Mouse (Mus musculus) cortical plate, adult 2 months (tissue): ENCODE measurements at regions not wholly inside any gene's neighbourhood (a gene's known extent, or its start where the extent isn't known, plus 50 kb on each side); places are given as distances from the start of the nearest gene placed in this dataset.

Experiments used
- H3K27ac ChIP-seq: fragments of 200-500 bp; 2 replicates; pipeline ENCODE4 v1.5.1; 2012; ENCODE audit warnings: low read length, control low read depth, inconsistent platforms; ENCODE audit not compliant: insufficient read depth
- H3K4me1 ChIP-seq: fragments of 200-500 bp; 2 replicates; pipeline ENCODE4 v1.6.1; 2011; ENCODE audit warnings: low read length; ENCODE audit not compliant: control insufficient read depth, insufficient read depth
- H3K4me3 ChIP-seq: fragments of 200-500 bp; 2 replicates; pipeline ENCODE4 v1.5.1; 2011; ENCODE audit warnings: mild to moderate bottlenecking, low read length, control low read depth; ENCODE audit not compliant: insufficient read depth
- CTCF ChIP-seq: fragments of 200-500 bp; IDR thresholded peaks from 2 replicates; pipeline ENCODE4 v1.5.1; 2011; ENCODE audit warnings: mild to moderate bottlenecking, control low read depth, low read length; ENCODE audit not compliant: insufficient read depth; ENCODE audit errors: extremely low read depth
- POLR2A ChIP-seq: fragments of 200-500 bp; IDR thresholded peaks from 2 replicates; pipeline ENCODE4 v1.6.1; 2011; ENCODE audit warnings: mild to moderate bottlenecking, low read length, control low read depth; ENCODE audit not compliant: insufficient read depth; ENCODE audit errors: extremely low read depth

GRCm38 (mm10) chr13:101980171-101980835 lies 212.3 kb upstream of the Pik3r1 start:
- H3K27ac ChIP-seq, result no peak overlapping the region
- H3K4me3 ChIP-seq, result no peak overlapping the region
- H3K4me1 ChIP-seq, result peaks cover 2% of the 10 kb centered on the region; the same call in 1 of the 2 replicates
- TF ChIP-seq CTCF, result no peak
- no peak for TF ChIP-seq POLR2A

- no peak overlapping the region for H3K4me3 ChIP-seq
These were observed 220.8 kb upstream of the Pik3r1 start for GRCm38 (mm10) chr13:101988637-101989413.

GRCm38 (mm10) chr13:101991729-101992128 lies 223.7 kb upstream of the Pik3r1 start:
- no peak overlapping the region for H3K27ac ChIP-seq
- no peak overlapping the region for H3K4me3 ChIP-seq
- TF ChIP-seq CTCF (no peak), POLR2A (no peak)
- H3K4me1 ChIP-seq, result no peaks in the 10 kb centered on the region

More at GRCm38 (mm10) chr13:101988637-101989413, 220.8 kb upstream of the Pik3r1 start:
- TF ChIP-seq CTCF (no peak), POLR2A (no peak)
- no peak overlapping the region for H3K27ac ChIP-seq
- no peaks in the 10 kb centered on the region for H3K4me1 ChIP-seq

- TF ChIP-seq POLR2A (no peak), CTCF (no peak)
- Histone ChIP-seq H3K27ac (no peak overlapping the region), H3K4me1 (no peaks in the 10 kb centered on the region), H3K4me3 (no peak overlapping the region)
These were observed 226.8 kb upstream of the Pik3r1 start for GRCm38 (mm10) chr13:101994779-101995178.

GRCm38 (mm10) chr13:101995529-101995928 lies 227.5 kb upstream of the Pik3r1 start:
- Histone ChIP-seq H3K4me3 (no peak overlapping the region), H3K27ac (no peak overlapping the region), H3K4me1 (no peaks in the 10 kb centered on the region)
- TF ChIP-seq CTCF, result no peak
- TF ChIP-seq POLR2A, result no peak

GRCm38 (mm10) chr13:101996144-101996543 lies 228.1 kb upstream of the Pik3r1 start:
- no peak overlapping the region for H3K4me3 ChIP-seq
- TF ChIP-seq POLR2A (no peak), CTCF (no peak)
- no peak overlapping the region for H3K27ac ChIP-seq
- no peaks in the 10 kb centered on the region for H3K4me1 ChIP-seq

GRCm38 (mm10) chr13:101997415-101997814 lies 229.4 kb upstream of the Pik3r1 start:
- Histone ChIP-seq H3K27ac (no peak overlapping the region), H3K4me3 (no peak overlapping the region), H3K4me1 (no peaks in the 10 kb centered on the region)
- TF ChIP-seq POLR2A (no peak), CTCF (no peak)

- Histone ChIP-seq H3K4me3 (no peak overlapping the region), H3K4me1 (no peaks in the 10 kb centered on the region), H3K27ac (no peak overlapping the region)
- TF ChIP-seq POLR2A (no peak), CTCF (no peak)
These were observed 238.5 kb upstream of the Pik3r1 start for GRCm38 (mm10) chr13:102006565-102006964.

- Histone ChIP-seq H3K4me3 (no peak overlapping the region), H3K27ac (no peak overlapping the region), H3K4me1 (no peaks in the 10 kb centered on the region)
- TF ChIP-seq CTCF, result no peak
- no peak for TF ChIP-seq POLR2A
These were observed 243.9 kb upstream of the Pik3r1 start for GRCm38 (mm10) chr13:102011965-102012364.

- Histone ChIP-seq H3K27ac (no peak overlapping the region), H3K4me1 (no peaks in the 10 kb centered on the region), H3K4me3 (no peak overlapping the region)
- TF ChIP-seq POLR2A (no peak), CTCF (no peak)
These were observed 246.5 kb upstream of the Pik3r1 start for GRCm38 (mm10) chr13:102014514-102014913.
